Mouse (Mus musculus): ENCODE measurements around the gene Abcb6. TPM values are rescaled to one million over a fixed set of nuclear protein-coding genes. Genes with fewer than 3 reads are reported as not detected.

The Abcb6 gene
- total and polyA plus RNA-seq, 3 experiments = 9.5 to 132 (median 25.0) TPM

GRCm38 (mm10) chr1:75216797-75217585 is 36.8 kb upstream of the Abcb6 start:
- H3K27me3 ChIP-seq (ENCODE audit: insufficient read depth, low read length) = peaks cover 6% of the 10 kb centered on the region; the same call in 1 of the 2 replicates
- H3K36me3 ChIP-seq (replicated peaks) = peaks cover 60% of the 10 kb centered on the region
- peak; percentile 57 for DNase-seq (ENCODE audit: low spot score)
- peak overlapping the region; percentile 76 for H3K4me3 ChIP-seq (ENCODE audit: low read depth, low read length)
- H3K4me1 ChIP-seq (ENCODE audit: insufficient read depth, low read depth, low read length) = peaks cover 81% of the 10 kb centered on the region
- H3K9me3 ChIP-seq (replicated peaks) = no peaks in the 10 kb centered on the region
- peak; percentile 4; the same call in 1 of the 2 replicates for ATAC-seq (ENCODE audit: extremely low read depth, insufficient number of reproducible peaks, low FRiP score, poor library complexity, severe bottlenecking)
- TF ChIP-seq TAL1 (conservative IDR thresholded peaks at IDR 0.05; ENCODE audit: low read depth, low read length) (0 out of 2 replicates have a peak, but pooled peaks have one; percentile 11), CTCF (IDR thresholded peaks at IDR 0.05; ENCODE audit: low read depth, low read length) (no peak), GATA1 (IDR thresholded peaks at IDR 0.05; ENCODE audit: borderline replicate concordance, low read length) (no peak)

GRCm38 (mm10) chr1:75215785-75216184 is 35.6 kb upstream of the Abcb6 start:
- Histone ChIP-seq H3K4me1 (ENCODE audit: insufficient read depth, low read depth, low read length) (peaks cover 86% of the 10 kb centered on the region), H3K36me3 (replicated peaks) (peaks cover 70% of the 10 kb centered on the region), H3K27me3 (ENCODE audit: insufficient read depth, low read length) (peaks cover 6% of the 10 kb centered on the region; the same call in 1 of the 2 replicates), H3K4me3 (ENCODE audit: low read depth, low read length) (peak overlapping the region; percentile 59; the same call in 1 of the 2 replicates), H3K9me3 (replicated peaks) (no peaks in the 10 kb centered on the region)
- ATAC-seq (ENCODE audit: extremely low read depth, insufficient number of reproducible peaks, low FRiP score, poor library complexity, severe bottlenecking) (no peak), DNase-seq (ENCODE audit: low spot score) (no peak)
- TF ChIP-seq TAL1 (conservative IDR thresholded peaks at IDR 0.05; ENCODE audit: low read depth, low read length) (no peak), POLR2AphosphoS5 (IDR thresholded peaks at IDR 0.05; ENCODE audit: insufficient replicate concordance, low read depth, low read length) (peak; percentile 79; the same call in 1 of the 2 replicates)

GRCm38 (mm10) chr1:75214886-75215285 is 34.7 kb upstream of the Abcb6 start:
- Histone ChIP-seq H3K9me3 (replicated peaks) (no peaks in the 10 kb centered on the region), H3K36me3 (replicated peaks) (peaks cover 70% of the 10 kb centered on the region), H3K4me3 (ENCODE audit: low read depth, low read length) (peak overlapping the region; percentile 37; the same call in 1 of the 2 replicates), H3K4me1 (ENCODE audit: insufficient read depth, low read depth, low read length) (peaks cover 91% of the 10 kb centered on the region), H3K27me3 (ENCODE audit: insufficient read depth, low read length) (peaks cover 6% of the 10 kb centered on the region; the same call in 1 of the 2 replicates)
- TF ChIP-seq CTCF (IDR thresholded peaks at IDR 0.05; ENCODE audit: low read depth, low read length) (no peak), TAL1 (conservative IDR thresholded peaks at IDR 0.05; ENCODE audit: low read depth, low read length) (no peak), GATA1 (IDR thresholded peaks at IDR 0.05; ENCODE audit: borderline replicate concordance, low read length) (no peak), GATA2 (IDR thresholded peaks at IDR 0.05; ENCODE audit: borderline replicate concordance, low read depth, low read length) (no peak), POLR2AphosphoS5 (IDR thresholded peaks at IDR 0.05; ENCODE audit: insufficient replicate concordance, low read depth, low read length) (no peak)
- no peak for DNase-seq (ENCODE audit: low spot score)
- ATAC-seq (ENCODE audit: extremely low read depth, insufficient number of reproducible peaks, low FRiP score, poor library complexity, severe bottlenecking) = no peak

- Histone ChIP-seq H3K27me3 (ENCODE audit: insufficient read depth, low read length) (peaks cover 1% of the 10 kb centered on the region; the same call in 1 of the 2 replicates), H3K4me1 (ENCODE audit: insufficient read depth, low read depth, low read length) (peaks cover 91% of the 10 kb centered on the region), H3K4me3 (ENCODE audit: low read depth, low read length) (peak overlapping the region; percentile 37; the same call in 1 of the 2 replicates), H3K9me3 (replicated peaks) (no peaks in the 10 kb centered on the region), H3K36me3 (replicated peaks) (peaks cover 70% of the 10 kb centered on the region)
- 0 out of 2 replicates have a peak, but pooled peaks have one; percentile 48 for TF ChIP-seq POLR2AphosphoS5 (IDR thresholded peaks at IDR 0.05; ENCODE audit: insufficient replicate concordance, low read depth, low read length)
- TF ChIP-seq TAL1 (conservative IDR thresholded peaks at IDR 0.05; ENCODE audit: low read depth, low read length) = no peak
- DNase-seq (ENCODE audit: low spot score) = no peak
- ATAC-seq (ENCODE audit: extremely low read depth, insufficient number of reproducible peaks, low FRiP score, poor library complexity, severe bottlenecking) = no peak
These were observed 34.2 kb upstream of the Abcb6 start for GRCm38 (mm10) chr1:75214442-75214841.

- H3K36me3 ChIP-seq (replicated peaks) = peaks cover 77% of the 10 kb centered on the region
These were observed 32.9 kb upstream of the Abcb6 start for GRCm38 (mm10) chr1:75213096-75213495.

GRCm38 (mm10) chr1:75212542-75212941 is 32.4 kb upstream of the Abcb6 start:
- no peaks in the 10 kb centered on the region for H3K27me3 ChIP-seq (ENCODE audit: insufficient read depth, low read length)
- DNase-seq (ENCODE audit: low spot score) = no peak
- TF ChIP-seq GATA1 (IDR thresholded peaks at IDR 0.05; ENCODE audit: borderline replicate concordance, low read length) (no peak), TAL1 (conservative IDR thresholded peaks at IDR 0.05; ENCODE audit: low read depth, low read length) (no peak), GATA2 (IDR thresholded peaks at IDR 0.05; ENCODE audit: borderline replicate concordance, low read depth, low read length) (no peak), POLR2AphosphoS5 (IDR thresholded peaks at IDR 0.05; ENCODE audit: insufficient replicate concordance, low read depth, low read length) (no peak; the same call in 1 of the 2 replicates), CTCF (IDR thresholded peaks at IDR 0.05; ENCODE audit: low read depth, low read length) (no peak)
- no peak for ATAC-seq (ENCODE audit: extremely low read depth, insufficient number of reproducible peaks, low FRiP score, poor library complexity, severe bottlenecking)
- peaks cover 76% of the 10 kb centered on the region for H3K36me3 ChIP-seq (replicated peaks)
- H3K4me1 ChIP-seq (ENCODE audit: insufficient read depth, low read depth, low read length) = peaks cover 83% of the 10 kb centered on the region
- no peaks in the 10 kb centered on the region for H3K9me3 ChIP-seq (replicated peaks)
- H3K4me3 ChIP-seq (ENCODE audit: low read depth, low read length) = peak overlapping the region; percentile 75; the same call in 1 of the 2 replicates

More at GRCm38 (mm10) chr1:75213096-75213495, 32.9 kb upstream of the Abcb6 start:
- H3K4me1 ChIP-seq (ENCODE audit: insufficient read depth, low read depth, low read length) = peaks cover 89% of the 10 kb centered on the region
- H3K4me3 ChIP-seq (ENCODE audit: low read depth, low read length) = peak overlapping the region; percentile 75; the same call in 1 of the 2 replicates
- TF ChIP-seq GATA2 (IDR thresholded peaks at IDR 0.05; ENCODE audit: borderline replicate concordance, low read depth, low read length) (no peak), CTCF (IDR thresholded peaks at IDR 0.05; ENCODE audit: low read depth, low read length) (no peak), POLR2AphosphoS5 (IDR thresholded peaks at IDR 0.05; ENCODE audit: insufficient replicate concordance, low read depth, low read length) (no peak), GATA1 (IDR thresholded peaks at IDR 0.05; ENCODE audit: borderline replicate concordance, low read length) (no peak), TAL1 (conservative IDR thresholded peaks at IDR 0.05; ENCODE audit: low read depth, low read length) (no peak)
- H3K27me3 ChIP-seq (ENCODE audit: insufficient read depth, low read length) = no peaks in the 10 kb centered on the region
- no peaks in the 10 kb centered on the region for H3K9me3 ChIP-seq (replicated peaks)
- no peak for DNase-seq (ENCODE audit: low spot score)
- ATAC-seq (ENCODE audit: extremely low read depth, insufficient number of reproducible peaks, low FRiP score, poor library complexity, severe bottlenecking) = no peak

All from G1E (cell line).